Mouse (Mus musculus) spleen, adult 2 months (tissue): ENCODE results near the gene Cacna1f. TPM values are rescaled to one million over a fixed set of nuclear protein-coding genes. Genes with fewer than 3 reads are reported as not detected.
A peak's percentile ranks its signal among the peaks of the same experiment; 100 is the strongest.

ENCODE experiments used
- DNase-seq, 2 experiments: peaks; one replicate each; pipeline versions ENCODE4 v3.0.0 to v3.0.0-alpha.2; 2012 to 2021; ENCODE audit warnings: low spot score in 2 of 2, low read depth in 1 of 2
- H3K27ac ChIP-seq: fragments of 200-500 bp; 2 replicates; pipeline ENCODE4 v1.5.1; 2012; ENCODE audit warnings: low read length, inconsistent platforms; ENCODE audit not compliant: insufficient read depth
- H3K27me3 ChIP-seq: fragments of 200-500 bp; 2 replicates; pipeline ENCODE4 v1.6.1; 2012; ENCODE audit warnings: mild to moderate bottlenecking, moderate library complexity, low read length, inconsistent platforms; ENCODE audit not compliant: control insufficient read depth, insufficient read depth
- H3K36me3 ChIP-seq: fragments of 200-500 bp; 2 replicates; pipeline ENCODE4 v1.6.1; 2012; ENCODE audit warnings: mild to moderate bottlenecking, low read length, inconsistent platforms; ENCODE audit not compliant: control insufficient read depth, insufficient read depth
- H3K4me1 ChIP-seq: fragments of 200-500 bp; 2 replicates; pipeline ENCODE4 v1.6.1; 2011; ENCODE audit warnings: inconsistent platforms; ENCODE audit not compliant: control insufficient read depth, insufficient read depth, insufficient read length
- H3K4me3 ChIP-seq: fragments of 200-500 bp; 2 replicates; pipeline ENCODE4 v1.5.1; 2011; ENCODE audit warnings: mild to moderate bottlenecking, inconsistent platforms; ENCODE audit not compliant: insufficient read depth, insufficient read length; ENCODE audit errors: extremely low read depth
- CTCF ChIP-seq: fragments of 200-500 bp; IDR thresholded peaks from 2 replicates; pipeline ENCODE4 v1.5.1; 2011; ENCODE audit warnings: mild to moderate bottlenecking, inconsistent platforms; ENCODE audit not compliant: insufficient read depth, insufficient read length, insufficient replicate concordance; ENCODE audit errors: extremely low read depth
- POLR2A ChIP-seq: fragments of 200-500 bp; IDR thresholded peaks from 2 replicates; pipeline ENCODE4 v1.6.1; 2011; ENCODE audit warnings: low read depth, low read length, inconsistent platforms
- WGBS: fragments of 180-500 bp; shearing (Covaris S2); methylation state at CpG from one replicate; pipeline ENCODE4 v1.1.7; 2018; 5-methylcytosine and 5-hydroxymethylcytosine counted together
- polyA plus RNA-seq: library from polyadenylated mRNA; depleted of rRNA; stranded (reverse); fragments of >200 nt; gene quantifications from 2 replicates; pipeline ENCODE4 v1.2.3, GENCODE M21; 2012

The Cacna1f gene
- polyA plus RNA-seq, 1 experiment, result 0.09 TPM

- Histone ChIP-seq H3K4me1 (no peaks in the 10 kb centered on the region), H3K27me3 (no peaks in the 10 kb centered on the region), H3K27ac (no peak overlapping the region), H3K4me3 (no peak overlapping the region), H3K36me3 (no peaks in the 10 kb centered on the region)
- 74% methylated on average over 6 of the region's 6 CpGs for WGBS
- DNase-seq, result no peak
- no peak for TF ChIP-seq POLR2A
- no peak for TF ChIP-seq CTCF
These were observed 25.7 kb downstream of the Cacna1f start for GRCm38 (mm10) chrX:7632560-7632959.

- Histone ChIP-seq H3K27me3 (no peaks in the 10 kb centered on the region), H3K4me3 (no peak overlapping the region), H3K27ac (no peak overlapping the region), H3K4me1 (no peaks in the 10 kb centered on the region), H3K36me3 (no peaks in the 10 kb centered on the region)
- 64% methylated on average over 3 of the region's 3 CpGs for WGBS
- no peak for TF ChIP-seq POLR2A
- no peak for TF ChIP-seq CTCF
- no peak for DNase-seq
These were observed 28.2 kb downstream of the Cacna1f start for GRCm38 (mm10) chrX:7635101-7635500.

- 30% methylated on average over 41 of the region's 42 CpGs for WGBS
- Histone ChIP-seq H3K27ac (no peak within 1 kb of the TSS), H3K36me3 (no peaks in the 10 kb centered on the region), H3K4me3 (peak within 1 kb of the TSS; percentile 42; the same call in 1 of the 2 replicates), H3K4me1 (no peaks in the 10 kb centered on the region), H3K27me3 (no peaks in the 10 kb centered on the region)
- peak; percentile 47 to 67 for DNase-seq
- TF ChIP-seq POLR2A (no peak), CTCF (no peak)
These were observed 31.7 kb downstream of the Cacna1f start, which contains the start of gene Syp for GRCm38 (mm10) chrX:7638401-7639091. Gene Syp (plus strand): TSS chrX:7638471.

GRCm38 (mm10) chrX:7639536-7640325 is 32.8 kb downstream of the Cacna1f start:
- TF ChIP-seq CTCF, result no peak
- no peak for TF ChIP-seq POLR2A
- Histone ChIP-seq H3K36me3 (no peaks in the 10 kb centered on the region), H3K4me3 (no peak overlapping the region), H3K4me1 (no peaks in the 10 kb centered on the region), H3K27me3 (no peaks in the 10 kb centered on the region), H3K27ac (no peak overlapping the region)
- DNase-seq, result no peak
- 28% methylated on average over 13 of the region's 13 CpGs for WGBS

GRCm38 (mm10) chrX:7640785-7641184 is 33.9 kb downstream of the Cacna1f start:
- no peaks in the 10 kb centered on the region for H3K36me3 ChIP-seq
- H3K4me3 ChIP-seq, result no peak overlapping the region
- no peak for DNase-seq
- WGBS, result 47% methylated on average over 12 of the region's 12 CpGs
- H3K4me1 ChIP-seq, result no peaks in the 10 kb centered on the region
- H3K27ac ChIP-seq, result no peak overlapping the region
- H3K27me3 ChIP-seq, result no peaks in the 10 kb centered on the region
- no peak for TF ChIP-seq CTCF
- TF ChIP-seq POLR2A, result no peak

- Histone ChIP-seq H3K27me3 (no peaks in the 10 kb centered on the region), H3K27ac (no peak overlapping the region), H3K4me1 (peaks cover 4% of the 10 kb centered on the region), H3K4me3 (no peak overlapping the region), H3K36me3 (no peaks in the 10 kb centered on the region)
- peak; percentile 66 to 73 for DNase-seq
- TF ChIP-seq POLR2A, result no peak
- TF ChIP-seq CTCF, result peak; percentile 7; the same call in 1 of the 2 replicates
- 15% methylated on average over 5 of the region's 5 CpGs for WGBS
These were observed 38.5 kb downstream of the Cacna1f start for GRCm38 (mm10) chrX:7645349-7645748.
